Mouse (Mus musculus): Measurements from ENCODE around the gene Acp7. TPM values are rescaled to one million over a fixed set of nuclear protein-coding genes. Genes with fewer than 3 reads are reported as not detected.
A peak's percentile ranks its signal among the peaks of the same experiment; 100 is the strongest.

Acp7 gene
- polyA plus RNA-seq, 1 experiment from 2014 or later = 0.31 TPM

DNA sequence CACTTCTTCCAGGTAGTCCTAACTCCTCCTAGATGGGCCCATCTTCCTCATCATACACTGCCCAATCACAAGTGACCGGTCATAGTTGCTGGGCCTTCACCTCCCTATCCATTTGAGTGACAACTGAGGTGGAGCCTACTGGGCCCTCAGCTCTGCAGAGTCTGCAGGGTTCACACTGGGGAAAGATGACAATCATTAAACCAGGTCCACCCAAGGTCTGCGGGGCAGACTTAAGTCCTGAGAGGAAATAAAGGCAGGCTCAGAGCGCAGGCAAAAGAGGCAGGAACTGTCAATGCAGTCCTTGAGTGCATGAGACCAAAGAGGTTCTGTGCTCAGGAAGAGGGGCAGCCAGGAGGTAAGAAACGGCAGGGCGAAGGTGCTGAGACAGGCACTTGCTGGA is 58.4 kb downstream of the Acp7 start:
- ATAC-seq = no peak
- Histone ChIP-seq H3K9ac (ENCODE audit: low read depth, low read length) (no peak overlapping the region), H3K4me1 (ENCODE audit: control insufficient read depth, insufficient read depth, low read depth, low read length) (peaks cover 21% of the 10 kb centered on the region), H3K27ac (ENCODE audit: low read depth, low read length) (no peak overlapping the region), H3K36me3 (ENCODE audit: control insufficient read depth, insufficient read depth, low read length) (no peaks in the 10 kb centered on the region; the same call in 1 of the 2 replicates), H3K4me2 (ENCODE audit: low read length) (no peak overlapping the region), H3K27me3 (replicated peaks; ENCODE audit: control insufficient read depth, insufficient read depth, low read length) (no peaks in the 10 kb centered on the region), H3K4me3 (ENCODE audit: low read length) (no peak overlapping the region), H3K9me3 (ENCODE audit: control insufficient read depth, low read length) (no peaks in the 10 kb centered on the region)
- 89% methylated on average over 5 of the region's 5 CpGs for WGBS

DNA sequence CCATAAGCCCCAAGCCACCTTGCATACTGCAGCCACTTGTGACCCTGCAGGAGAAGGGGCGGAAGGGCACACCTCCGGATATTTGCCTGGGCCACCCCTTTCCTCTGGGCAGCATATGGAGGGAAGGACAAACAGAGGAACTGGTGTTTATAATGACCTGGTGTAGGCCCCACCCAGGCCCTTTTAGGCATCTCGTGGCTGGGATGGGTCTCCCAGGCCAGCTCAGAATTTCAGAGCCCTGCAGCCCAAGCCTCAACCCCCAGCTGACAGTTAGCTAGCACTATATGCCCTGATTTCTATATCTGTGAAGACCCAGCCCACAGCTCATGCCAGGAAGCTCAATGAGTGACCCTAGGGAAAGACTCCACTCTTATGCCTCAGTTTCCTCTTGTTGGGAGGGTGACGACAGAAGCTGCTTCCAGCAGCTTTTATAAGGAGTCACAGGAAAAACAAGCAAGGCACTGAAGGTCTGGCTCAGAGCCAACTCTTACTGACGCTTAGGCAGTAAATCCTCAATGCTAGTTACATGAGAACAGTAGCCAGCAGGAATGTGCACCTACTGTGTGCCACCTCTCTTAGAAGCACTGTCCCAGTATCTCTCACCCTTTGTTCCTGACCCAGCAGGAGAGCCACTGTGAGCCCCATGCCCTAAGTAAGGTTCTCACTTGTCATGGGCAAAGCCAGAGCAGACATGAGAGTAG is 60.0 kb downstream of the Acp7 start:
- Histone ChIP-seq H3K9ac (ENCODE audit: low read depth, low read length) (no peak overlapping the region), H3K4me3 (ENCODE audit: low read length) (no peak overlapping the region)
- 39% methylated on average over 5 of the region's 5 CpGs for WGBS

DNA sequence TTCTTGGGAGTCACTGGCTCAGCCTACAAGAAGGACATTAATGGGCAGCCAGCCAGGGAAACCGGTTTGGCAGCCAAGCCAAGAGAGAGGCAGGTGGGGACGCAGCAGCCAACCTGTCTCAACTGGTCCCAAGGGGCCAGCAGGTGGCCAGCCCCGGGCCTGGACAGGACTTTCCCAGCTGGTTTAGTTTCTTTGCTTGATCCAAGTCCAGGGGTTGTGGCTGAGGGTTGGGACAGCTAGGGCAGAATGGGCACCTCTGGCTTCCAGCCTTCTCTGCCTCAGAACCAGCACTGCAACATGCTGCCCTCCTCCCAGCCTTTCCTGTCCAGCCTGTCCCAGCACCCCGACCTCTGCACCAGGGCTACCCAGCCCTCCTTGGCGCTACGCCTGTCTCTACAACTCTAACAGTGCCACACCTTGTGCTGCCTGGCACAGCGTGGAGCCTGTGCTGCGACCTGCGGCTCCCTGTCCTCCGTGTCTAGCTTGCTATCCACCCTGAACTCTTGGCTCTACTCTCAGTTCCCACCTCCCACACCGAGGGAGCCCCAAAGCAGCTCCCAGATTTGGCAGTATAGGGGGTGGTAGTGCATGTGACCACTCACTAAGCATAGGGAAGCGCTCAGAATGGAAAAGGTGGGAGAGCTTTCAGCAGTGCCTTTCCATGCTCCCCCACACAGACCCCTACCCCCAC is 60.7 kb downstream of the Acp7 start:
- no peak overlapping the region for H3K4me3 ChIP-seq (ENCODE audit: low read length)
- ATAC-seq = no peak
- H3K4me2 ChIP-seq (ENCODE audit: low read length) = no peak overlapping the region
- no peak overlapping the region for H3K27ac ChIP-seq (ENCODE audit: low read depth, low read length)
- peaks cover 15% of the 10 kb centered on the region for H3K4me1 ChIP-seq (ENCODE audit: control insufficient read depth, insufficient read depth, low read depth, low read length)
- H3K36me3 ChIP-seq (ENCODE audit: control insufficient read depth, insufficient read depth, low read length) = peaks cover 2% of the 10 kb centered on the region
- WGBS = 58% methylated on average over 12 of the region's 12 CpGs
- no peaks in the 10 kb centered on the region for H3K9me3 ChIP-seq (ENCODE audit: control insufficient read depth, low read length)
- 0 out of 2 replicates have a peak overlapping the region, but pooled peaks have one; percentile 32 for H3K9ac ChIP-seq (ENCODE audit: low read depth, low read length)
- H3K27me3 ChIP-seq (replicated peaks; ENCODE audit: control insufficient read depth, insufficient read depth, low read length) = no peaks in the 10 kb centered on the region

More for the DNA sequence above, 60.0 kb downstream of the Acp7 start:
- Histone ChIP-seq H3K27ac (ENCODE audit: low read depth, low read length) (0 out of 2 replicates have a peak overlapping the region, but pooled peaks have one; percentile 12), H3K36me3 (ENCODE audit: control insufficient read depth, insufficient read depth, low read length) (peaks cover 2% of the 10 kb centered on the region), H3K9me3 (ENCODE audit: control insufficient read depth, low read length) (no peaks in the 10 kb centered on the region), H3K27me3 (replicated peaks; ENCODE audit: control insufficient read depth, insufficient read depth, low read length) (no peaks in the 10 kb centered on the region), H3K4me1 (ENCODE audit: control insufficient read depth, insufficient read depth, low read depth, low read length) (peaks cover 15% of the 10 kb centered on the region), H3K4me2 (ENCODE audit: low read length) (no peak overlapping the region)
- no peak for ATAC-seq

DNA sequence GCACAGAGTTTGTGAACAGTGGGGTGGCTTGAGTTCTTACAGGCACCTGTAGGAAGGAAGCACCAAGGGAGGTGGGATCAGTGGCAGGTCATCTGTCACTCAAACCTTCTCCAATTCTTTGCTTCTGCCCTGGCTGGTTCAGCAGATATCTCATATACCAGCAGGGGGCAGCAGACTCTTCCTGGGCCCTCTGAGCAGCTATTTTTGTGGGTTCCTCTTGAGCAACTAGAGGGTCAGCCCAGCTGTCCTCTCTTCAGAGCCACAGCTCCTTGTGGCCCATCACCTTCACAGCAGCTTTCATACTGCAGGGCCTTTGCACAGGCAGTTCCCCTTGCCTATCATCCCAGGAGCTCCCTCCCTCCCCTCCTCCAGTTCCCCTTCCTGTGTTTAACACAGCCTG is 62.9 kb downstream of the Acp7 start:
- Histone ChIP-seq H3K27me3 (replicated peaks; ENCODE audit: control insufficient read depth, insufficient read depth, low read length) (no peaks in the 10 kb centered on the region), H3K4me2 (ENCODE audit: low read length) (no peak overlapping the region), H3K4me3 (ENCODE audit: low read length) (no peak overlapping the region), H3K9me3 (ENCODE audit: control insufficient read depth, low read length) (no peaks in the 10 kb centered on the region), H3K27ac (ENCODE audit: low read depth, low read length) (no peak overlapping the region), H3K36me3 (ENCODE audit: control insufficient read depth, insufficient read depth, low read length) (peaks cover 10% of the 10 kb centered on the region), H3K9ac (ENCODE audit: low read depth, low read length) (no peak overlapping the region), H3K4me1 (ENCODE audit: control insufficient read depth, insufficient read depth, low read depth, low read length) (peaks cover 15% of the 10 kb centered on the region)
- ATAC-seq = no peak

DNA sequence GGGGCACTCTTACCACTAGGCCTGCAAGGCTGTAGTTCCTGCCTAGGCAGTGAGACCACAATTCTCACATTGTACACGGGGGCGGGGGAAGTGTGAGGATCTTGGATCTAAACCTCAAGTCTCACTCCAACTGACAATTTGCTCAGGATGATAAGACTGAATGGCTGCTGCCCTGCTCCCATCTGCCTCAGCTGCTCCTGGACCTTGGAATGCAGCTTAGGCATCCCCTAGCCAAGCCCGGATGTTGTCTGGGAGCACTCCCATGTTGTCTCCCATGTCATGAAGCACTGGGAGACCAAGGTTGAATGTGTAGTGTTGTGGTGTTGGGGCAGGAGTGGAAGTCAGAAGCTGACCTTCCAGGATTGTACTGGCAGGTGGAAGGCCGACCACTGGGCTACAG is 63.6 kb downstream of the Acp7 start:
- Histone ChIP-seq H3K36me3 (ENCODE audit: control insufficient read depth, insufficient read depth, low read length) (peaks cover 10% of the 10 kb centered on the region), H3K4me2 (ENCODE audit: low read length) (no peak overlapping the region), H3K9ac (ENCODE audit: low read depth, low read length) (no peak overlapping the region), H3K4me1 (ENCODE audit: control insufficient read depth, insufficient read depth, low read depth, low read length) (peaks cover 15% of the 10 kb centered on the region), H3K4me3 (ENCODE audit: low read length) (no peak overlapping the region), H3K9me3 (ENCODE audit: control insufficient read depth, low read length) (no peaks in the 10 kb centered on the region), H3K27ac (ENCODE audit: low read depth, low read length) (no peak overlapping the region), H3K27me3 (replicated peaks; ENCODE audit: control insufficient read depth, insufficient read depth, low read length) (no peaks in the 10 kb centered on the region)
- no peak for ATAC-seq
- WGBS = 90% methylated on average over 4 of the region's 4 CpGs

DNA sequence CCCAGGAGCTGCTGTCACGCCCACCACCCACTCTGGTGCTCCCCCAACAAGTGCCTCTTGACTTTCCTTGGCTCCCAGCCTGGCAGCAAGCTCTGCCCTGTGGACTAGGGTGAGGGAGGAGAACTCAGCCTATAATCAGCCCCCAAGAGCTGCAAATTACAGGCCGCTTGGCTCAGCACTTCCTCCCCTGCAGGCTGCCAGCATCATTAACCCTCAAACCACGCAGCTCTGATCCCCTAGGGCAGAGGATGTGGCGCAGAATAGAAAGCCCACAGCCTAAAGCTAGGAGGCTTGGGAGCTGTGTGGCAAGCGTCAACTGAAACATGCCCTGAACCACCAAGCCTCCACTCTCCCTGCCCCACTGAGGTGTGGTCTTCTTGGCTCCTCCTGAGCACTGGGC is 65.7 kb downstream of the Acp7 start:
- no peak overlapping the region for H3K27ac ChIP-seq (ENCODE audit: low read depth, low read length)
- no peak overlapping the region for H3K4me3 ChIP-seq (ENCODE audit: low read length)
- peaks cover 13% of the 10 kb centered on the region for H3K36me3 ChIP-seq (ENCODE audit: control insufficient read depth, insufficient read depth, low read length)
- no peaks in the 10 kb centered on the region for H3K9me3 ChIP-seq (ENCODE audit: control insufficient read depth, low read length)
- WGBS = 67% methylated on average over 5 of the region's 5 CpGs
- no peak overlapping the region for H3K4me2 ChIP-seq (ENCODE audit: low read length)
- peaks cover 5% of the 10 kb centered on the region for H3K4me1 ChIP-seq (ENCODE audit: control insufficient read depth, insufficient read depth, low read depth, low read length)
- no peak for ATAC-seq
- peak overlapping the region; percentile 22; the same call in 1 of the 2 replicates for H3K9ac ChIP-seq (ENCODE audit: low read depth, low read length)
- no peaks in the 10 kb centered on the region for H3K27me3 ChIP-seq (replicated peaks; ENCODE audit: control insufficient read depth, insufficient read depth, low read length)

DNA sequence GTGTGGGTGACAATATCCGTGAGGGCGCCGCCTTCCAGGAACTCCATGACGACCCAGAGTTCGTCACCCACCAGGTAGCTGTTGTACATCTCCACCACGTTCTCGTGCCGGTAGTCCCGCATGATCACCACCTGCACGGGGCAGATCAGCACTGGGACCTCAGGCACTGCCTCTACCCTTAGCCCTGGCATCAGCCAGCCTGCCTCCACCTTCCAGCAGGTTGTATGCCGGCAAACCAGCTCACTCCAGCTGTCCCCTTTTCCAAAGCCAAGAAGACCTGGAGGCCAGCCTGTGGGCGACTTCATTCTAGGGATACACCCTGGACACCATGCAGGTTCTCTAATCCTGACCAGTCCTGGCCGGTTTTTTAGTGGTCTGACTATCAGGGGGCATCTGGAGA is 68.2 kb downstream of the Acp7 start:
- H3K4me2 ChIP-seq (ENCODE audit: low read length) = no peak overlapping the region
- no peaks in the 10 kb centered on the region for H3K27me3 ChIP-seq (replicated peaks; ENCODE audit: control insufficient read depth, insufficient read depth, low read length)
- no peak for ATAC-seq
- no peak overlapping the region for H3K27ac ChIP-seq (ENCODE audit: low read depth, low read length)
- H3K36me3 ChIP-seq (ENCODE audit: control insufficient read depth, insufficient read depth, low read length) = peaks cover 22% of the 10 kb centered on the region
- no peaks in the 10 kb centered on the region for H3K4me1 ChIP-seq (ENCODE audit: control insufficient read depth, insufficient read depth, low read depth, low read length)
- H3K4me3 ChIP-seq (ENCODE audit: low read length) = no peak overlapping the region
- 92% methylated on average over 13 of the region's 13 CpGs for WGBS
- H3K9ac ChIP-seq (ENCODE audit: low read depth, low read length) = no peak overlapping the region
- H3K9me3 ChIP-seq (ENCODE audit: control insufficient read depth, low read length) = no peaks in the 10 kb centered on the region

DNA sequence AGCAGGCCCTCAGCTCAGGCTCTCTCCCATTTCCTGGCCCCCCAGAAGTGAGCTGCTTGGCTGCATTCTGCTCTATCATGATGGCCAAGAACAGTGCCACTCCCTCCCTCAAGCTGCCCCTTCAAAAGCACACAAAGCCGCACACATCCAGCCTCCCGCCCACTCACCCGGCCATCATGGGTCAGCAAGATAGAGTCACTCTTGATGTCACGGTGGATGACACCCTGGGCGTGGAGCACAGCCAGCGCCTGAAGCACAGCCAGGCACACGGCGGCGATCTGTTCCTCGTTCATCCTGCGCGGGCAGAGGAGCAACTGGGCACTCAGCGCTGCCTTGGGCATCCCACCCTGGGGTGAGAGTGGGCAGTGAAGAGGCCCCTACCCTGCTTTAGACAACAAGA is 68.8 kb downstream of the Acp7 start:
- 93% methylated on average over 13 of the region's 13 CpGs for WGBS
- Histone ChIP-seq H3K9me3 (ENCODE audit: control insufficient read depth, low read length) (no peaks in the 10 kb centered on the region), H3K27me3 (replicated peaks; ENCODE audit: control insufficient read depth, insufficient read depth, low read length) (no peaks in the 10 kb centered on the region), H3K36me3 (ENCODE audit: control insufficient read depth, insufficient read depth, low read length) (peaks cover 20% of the 10 kb centered on the region; the same call in 1 of the 2 replicates), H3K4me3 (ENCODE audit: low read length) (no peak overlapping the region), H3K4me1 (ENCODE audit: control insufficient read depth, insufficient read depth, low read depth, low read length) (no peaks in the 10 kb centered on the region), H3K4me2 (ENCODE audit: low read length) (no peak overlapping the region), H3K27ac (ENCODE audit: low read depth, low read length) (no peak overlapping the region), H3K9ac (ENCODE audit: low read depth, low read length) (no peak overlapping the region)
- no peak for ATAC-seq

DNA sequence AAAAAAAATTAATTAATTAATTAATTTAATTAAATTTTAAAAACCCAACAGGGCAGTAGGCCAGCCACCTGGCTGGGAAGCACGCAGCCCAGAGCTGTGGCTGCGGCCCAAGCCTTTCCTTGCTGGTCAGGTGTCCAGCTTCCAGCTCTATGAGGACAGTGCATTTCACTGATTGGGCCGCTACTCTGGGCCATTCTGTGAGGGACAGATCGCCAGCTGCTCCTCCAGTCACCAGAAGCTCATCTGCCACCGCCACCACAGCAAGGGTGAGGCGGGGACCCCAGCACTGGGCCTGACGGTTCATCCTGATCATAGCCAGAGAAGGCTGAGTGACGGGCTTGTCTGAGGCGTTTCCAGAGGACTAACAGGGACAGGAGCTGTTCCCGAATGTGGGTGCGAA is 69.2 kb downstream of the Acp7 start:
- H3K36me3 ChIP-seq (ENCODE audit: control insufficient read depth, insufficient read depth, low read length) = peaks cover 20% of the 10 kb centered on the region; the same call in 1 of the 2 replicates
- 89% methylated on average over 11 of the region's 11 CpGs for WGBS

More for the DNA sequence above, 69.2 kb downstream of the Acp7 start:
- H3K4me3 ChIP-seq (ENCODE audit: low read length) = no peak overlapping the region
- H3K27ac ChIP-seq (ENCODE audit: low read depth, low read length) = no peak overlapping the region
- H3K27me3 ChIP-seq (replicated peaks; ENCODE audit: control insufficient read depth, insufficient read depth, low read length) = no peaks in the 10 kb centered on the region
- H3K9me3 ChIP-seq (ENCODE audit: control insufficient read depth, low read length) = no peaks in the 10 kb centered on the region
- H3K4me1 ChIP-seq (ENCODE audit: control insufficient read depth, insufficient read depth, low read depth, low read length) = no peaks in the 10 kb centered on the region
- no peak overlapping the region for H3K4me2 ChIP-seq (ENCODE audit: low read length)
- ATAC-seq = no peak
- no peak overlapping the region for H3K9ac ChIP-seq (ENCODE audit: low read depth, low read length)

All from hindbrain, embryonic 16.5 days (tissue).